Mouse (Mus musculus) CH12.LX (cell line): ENCODE measurements at regions not wholly inside any gene's neighbourhood (a gene's known extent, or its start where the extent isn't known, plus 50 kb on each side); places are given as distances from the start of the nearest gene placed in this dataset.

ENCODE experiments used
- DNase-seq: peaks from one replicate; pipeline ENCODE4 v3.0.0-alpha.2; 2013; ENCODE audit errors: extremely low read depth
- H3K27ac ChIP-seq: 2 replicates; pipeline ENCODE4 v1.5.1; 2012; ENCODE audit warnings: low read depth, mild to moderate bottlenecking, control low read depth, moderate library complexity; ENCODE audit not compliant: insufficient read depth
- H3K27me3 ChIP-seq: replicated peaks from 2 replicates; pipeline ENCODE3; 2012; ENCODE audit warnings: inconsistent platforms
- H3K36me3 ChIP-seq, 2 experiments: replicated peaks in 1 of 2; 2 replicates each; pipeline versions ENCODE3 to v1.6.1; 2012; ENCODE audit warnings: inconsistent platforms in 1 of 2, low read length in 1 of 2, mild to moderate bottlenecking in 1 of 2, mixed read lengths in 1 of 2, moderate library complexity in 1 of 2; ENCODE audit not compliant: control insufficient read depth in 1 of 2, insufficient read depth in 1 of 2
- H3K4me1 ChIP-seq, 2 experiments: 2 replicates each; pipeline ENCODE4 v1.6.1; 2012; ENCODE audit warnings: inconsistent platforms in 1 of 2, moderate library complexity in 1 of 2; ENCODE audit not compliant: insufficient read depth in 2 of 2, control insufficient read depth in 1 of 2
- H3K4me2 ChIP-seq: 2 replicates; pipeline ENCODE4 v1.6.1; 2012; ENCODE audit warnings: low read depth, mild to moderate bottlenecking, control low read depth; ENCODE audit not compliant: poor library complexity, insufficient read depth, severe bottlenecking
- H3K4me3 ChIP-seq, 3 experiments: fragments of 150-350 bp in 1 of 3; sonication (generic) in 1 of 3; replicated peaks in 1 of 3; 2 replicates each; pipeline versions ENCODE3 to v1.5.1; 2011 to 2012; ENCODE audit warnings: low read depth in 2 of 3, low read length in 2 of 3, mild to moderate bottlenecking in 2 of 3, moderate library complexity in 2 of 3, control low read depth in 1 of 3, improper control_type of control experiment in 1 of 3, inconsistent platforms in 1 of 3, mixed read lengths in 1 of 3; ENCODE audit not compliant: poor library complexity in 1 of 3
- H3K79me2 ChIP-seq: replicated peaks from 2 replicates; pipeline ENCODE4 v1.6.1; 2012; ENCODE audit warnings: mild to moderate bottlenecking, moderate library complexity; ENCODE audit not compliant: control insufficient read depth, poor library complexity, insufficient read depth, severe bottlenecking; ENCODE audit errors: extremely low read depth
- H3K9ac ChIP-seq: 2 replicates; pipeline ENCODE4 v1.6.1; 2012; ENCODE audit warnings: low read depth, mild to moderate bottlenecking, control low read depth, moderate library complexity; ENCODE audit not compliant: insufficient read depth
- H3K9me3 ChIP-seq: replicated peaks from 2 replicates; pipeline ENCODE3; 2012; ENCODE audit warnings: low read length, inconsistent platforms, mixed read lengths
- CHD2 ChIP-seq: IDR thresholded peaks from 2 replicates; pipeline ENCODE4 v1.6.1; 2011; ENCODE audit warnings: low read length, improper control_type of control experiment
- CTCF ChIP-seq, 2 experiments: IDR thresholded peaks in 1 of 2; conservative IDR thresholded peaks in 1 of 2; 2 replicates each; pipeline ENCODE4 v1.5.1; 2011 to 2012; ENCODE audit warnings: low read depth in 2 of 2, low read length in 2 of 2, improper control_type of control experiment in 1 of 2, inconsistent platforms in 1 of 2, mild to moderate bottlenecking in 1 of 2, moderate library complexity in 1 of 2
- E2F4 ChIP-seq: IDR thresholded peaks from 2 replicates; pipeline ENCODE4 v1.6.1; 2011; ENCODE audit warnings: low read depth, low read length, improper control_type of control experiment; ENCODE audit not compliant: insufficient replicate concordance
- ELF1 ChIP-seq: IDR thresholded peaks from 2 replicates; pipeline ENCODE4 v1.6.1; 2014; ENCODE audit warnings: low read depth, mild to moderate bottlenecking, inconsistent platforms, low read length, improper control_type of control experiment
- EP300 ChIP-seq: IDR thresholded peaks from 2 replicates; pipeline ENCODE4 v1.6.1; 2011; ENCODE audit warnings: low read length, improper control_type of control experiment
- ETS1 ChIP-seq: conservative IDR thresholded peaks from 2 replicates; pipeline ENCODE4 v1.6.1; 2012; ENCODE audit warnings: low read depth, mild to moderate bottlenecking, inconsistent platforms, low read length, improper control_type of control experiment, moderate library complexity
- GABPA ChIP-seq: IDR thresholded peaks from 2 replicates; pipeline ENCODE4 v1.6.1; 2012; ENCODE audit warnings: low read depth, low read length, improper control_type of control experiment, inconsistent platforms; ENCODE audit not compliant: insufficient replicate concordance
- JUN ChIP-seq: IDR thresholded peaks from 2 replicates; pipeline ENCODE4 v1.6.1; 2011; ENCODE audit warnings: low read depth, mild to moderate bottlenecking, low read length, improper control_type of control experiment, moderate library complexity; ENCODE audit not compliant: insufficient read depth
- KAT2A ChIP-seq: IDR thresholded peaks from 2 replicates; pipeline ENCODE4 v1.6.1; 2012; ENCODE audit warnings: low read length, improper control_type of control experiment, inconsistent platforms; ENCODE audit not compliant: insufficient replicate concordance
- MAFK ChIP-seq: IDR thresholded peaks from 2 replicates; pipeline ENCODE4 v1.6.1; 2011; ENCODE audit warnings: low read length, improper control_type of control experiment; ENCODE audit not compliant: insufficient replicate concordance
- MAX ChIP-seq: IDR thresholded peaks from 2 replicates; pipeline ENCODE4 v1.6.1; 2011; ENCODE audit warnings: low read length, improper control_type of control experiment
- MAZ ChIP-seq: IDR thresholded peaks from 2 replicates; pipeline ENCODE4 v1.6.1; 2012; ENCODE audit warnings: low read depth, mild to moderate bottlenecking, inconsistent platforms, low read length, improper control_type of control experiment, moderate library complexity
- NRF1 ChIP-seq: IDR thresholded peaks from 2 replicates; pipeline ENCODE4 v1.6.1; 2014; ENCODE audit warnings: low read depth, mild to moderate bottlenecking, inconsistent platforms, low read length, improper control_type of control experiment, moderate library complexity
- POLR2A ChIP-seq: IDR thresholded peaks from 2 replicates; pipeline ENCODE4 v1.6.1; 2011; ENCODE audit warnings: low read depth, mild to moderate bottlenecking, improper control_type of control experiment, low read length
- RCOR1 ChIP-seq: conservative IDR thresholded peaks from 2 replicates; pipeline ENCODE4 v1.6.1; 2012; ENCODE audit warnings: low read depth, mild to moderate bottlenecking, inconsistent platforms, low read length, improper control_type of control experiment
- SIN3A ChIP-seq: IDR thresholded peaks from 2 replicates; pipeline ENCODE4 v1.6.1; 2012; ENCODE audit warnings: low read length, improper control_type of control experiment, inconsistent platforms
- TBP ChIP-seq: conservative IDR thresholded peaks from 2 replicates; pipeline ENCODE4 v1.6.1; 2011; ENCODE audit warnings: low read depth, low read length, improper control_type of control experiment
- USF1 ChIP-seq: IDR thresholded peaks from 2 replicates; pipeline ENCODE4 v1.6.1; 2014; ENCODE audit warnings: low read depth, mild to moderate bottlenecking, inconsistent platforms, low read length, improper control_type of control experiment
- ZC3H11A ChIP-seq: IDR thresholded peaks from 2 replicates; pipeline ENCODE4 v1.6.1; 2012; ENCODE audit warnings: low read depth, mild to moderate bottlenecking, inconsistent platforms, low read length, improper control_type of control experiment
- dilution Hi-C: fragments of 300-500 bp; cut with MboI; formaldehyde crosslinking; loops from 2 replicates; pipeline ENCODE4 v1.14.3; 2020; ENCODE audit warnings: low sequenced_read_pairs; ENCODE audit not compliant: extremely low pct_unique_long_range_greater_than_20kb, extremely low pct_ligation_motif_present
- in situ Hi-C: fragments of 300-500 bp; cut with MboI; formaldehyde crosslinking; loops from 3 replicates; pipeline ENCODE4 v1.14.3; 2019; ENCODE audit warnings: low sequenced_read_pairs, low pct_ligation_motif_present, low pct_unique_long_range_greater_than_20kb, mixed read lengths

DNA sequence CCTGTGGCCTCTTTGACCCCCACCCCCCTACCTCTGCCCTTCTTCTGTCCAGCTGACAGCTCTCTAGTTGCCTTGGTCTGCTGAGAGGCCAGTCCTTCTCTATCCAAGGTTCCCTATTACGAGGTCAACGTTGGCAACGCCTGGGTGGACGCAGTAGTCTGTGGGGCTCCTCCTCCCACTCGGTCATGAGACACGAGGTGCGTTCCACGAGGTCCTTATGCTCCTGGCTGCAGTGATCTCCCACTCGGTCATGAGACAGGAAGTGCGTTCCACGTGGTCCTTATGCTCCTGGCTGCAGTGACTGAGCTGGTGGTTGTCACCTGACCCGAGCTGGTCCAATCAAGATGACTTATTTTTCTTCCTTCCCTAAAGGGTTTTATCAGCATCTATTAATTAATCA is 220.7 kb downstream of the Prex1 start:
- Histone ChIP-seq H3K4me2 (no peak overlapping the region), H3K27ac (no peak overlapping the region), H3K4me1 (peaks cover 7 to 23% of the 10 kb centered on the region in 2 experiments), H3K36me3 (no peaks in the 10 kb centered on the region), H3K79me2 (no peaks in the 10 kb centered on the region), H3K4me3 (no peak overlapping the region), H3K9me3 (no peaks in the 10 kb centered on the region), H3K9ac (no peak overlapping the region), H3K27me3 (no peaks in the 10 kb centered on the region)
- dilution Hi-C loops (no loop called here), in situ Hi-C loops (no loop called here)
- DNase-seq = no peak
- TF ChIP-seq E2F4 (no peak), ZC3H11A (no peak), MAX (no peak), RCOR1 (no peak), ETS1 (no peak), EP300 (no peak), POLR2A (no peak), JUN (no peak), TBP (no peak), MAFK (no peak), CTCF (conservative IDR thresholded peaks at IDR 0.05 in 1 of 2, IDR thresholded peaks at IDR 0.05 in 1 of 2; ENCODE audit: low read depth in 2 of 2, low read length in 2 of 2) (no peak), CHD2 (no peak), SIN3A (no peak), KAT2A (no peak), ELF1 (no peak), NRF1 (no peak), GABPA (no peak), USF1 (no peak; the same call in 1 of the 2 replicates)

DNA sequence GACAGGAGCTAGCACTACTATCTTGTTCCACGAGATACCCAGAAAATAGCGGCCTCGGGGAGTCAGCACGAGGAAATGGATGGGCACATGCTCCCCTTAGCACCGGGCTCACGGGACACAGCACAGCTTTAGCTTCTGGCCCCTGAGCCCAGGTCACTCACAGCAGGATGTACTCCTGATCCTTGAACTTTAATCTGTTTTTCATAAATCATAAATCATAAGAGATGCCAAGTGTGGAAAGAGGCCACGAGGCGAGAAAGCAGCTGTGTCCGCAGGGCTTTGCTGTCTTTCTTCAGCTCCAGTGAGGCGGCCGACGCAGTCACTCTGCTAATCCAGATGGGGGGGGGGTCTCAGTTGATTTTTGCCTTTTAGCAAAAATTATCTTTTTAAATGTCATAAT is 221.2 kb downstream of the Prex1 start:
- no peaks in the 10 kb centered on the region for H3K27me3 ChIP-seq
- peaks cover 10 to 28% of the 10 kb centered on the region in 2 experiments for H3K4me1 ChIP-seq
- H3K4me3 ChIP-seq = no peak overlapping the region
- DNase-seq = no peak
- in situ Hi-C loops = no loop called here
- dilution Hi-C loops = no loop called here
- H3K36me3 ChIP-seq = no peaks in the 10 kb centered on the region
- H3K9ac ChIP-seq = no peak overlapping the region
- no peaks in the 10 kb centered on the region for H3K9me3 ChIP-seq
- no peak overlapping the region for H3K27ac ChIP-seq
- no peak overlapping the region for H3K4me2 ChIP-seq
- no peaks in the 10 kb centered on the region for H3K79me2 ChIP-seq
- no peak for TF ChIP-seq MAZ
